Mouse (Mus musculus) embryonic facial prominence, embryonic 10.5 days (tissue): ENCODE measurements around the gene Scn2b. TPM values are rescaled to one million over a fixed set of nuclear protein-coding genes. Genes with fewer than 3 reads are reported as not detected.

ENCODE experiments used
- DNase-seq: peaks from one replicate; pipeline ENCODE4 v3.0.0-alpha.2; 2017; ENCODE audit warnings: low spot score
- H3K27ac ChIP-seq: fragments of 300-500 bp; sonication (generic); replicated peaks from 2 replicates; pipeline ENCODE4 v1.5.1; 2016; ENCODE audit warnings: mild to moderate bottlenecking
- H3K27me3 ChIP-seq: fragments of 300-500 bp; sonication (generic); replicated peaks from 2 replicates; pipeline ENCODE4 v1.6.1; 2016; ENCODE audit warnings: low read depth, mild to moderate bottlenecking; ENCODE audit not compliant: poor library complexity, severe bottlenecking
- H3K36me3 ChIP-seq: fragments of 300-500 bp; sonication (generic); replicated peaks from 2 replicates; pipeline ENCODE4 v1.6.1; 2016; ENCODE audit warnings: mild to moderate bottlenecking, moderate library complexity
- H3K4me1 ChIP-seq: fragments of 300-500 bp; sonication (generic); 2 replicates; pipeline ENCODE4 v1.6.1; 2016
- H3K4me3 ChIP-seq: fragments of 300-500 bp; sonication (generic); 2 replicates; pipeline ENCODE4 v1.5.1; 2016; ENCODE audit warnings: mild to moderate bottlenecking, moderate library complexity
- H3K9me3 ChIP-seq: fragments of 300-500 bp; sonication (generic); 2 replicates; pipeline ENCODE4 v1.6.1; 2016; ENCODE audit warnings: mild to moderate bottlenecking
- WGBS: fragments of 180-500 bp; shearing (Covaris S2); methylation state at CpG from one replicate; pipeline ENCODE4 v1.1.7; 2016; 5-methylcytosine and 5-hydroxymethylcytosine counted together
- polyA plus RNA-seq: library from polyadenylated mRNA; unstranded; fragments of >200 nt; fragmentation: Nextera tagmentation; extraction: Ambion mirVana; gene quantifications from 2 replicates; pipeline ENCODE4 v1.2.1, GENCODE M21; 2016

Scn2b gene
- polyA plus RNA-seq, 1 experiment from 2014 or later: 7.3 TPM

DNA sequence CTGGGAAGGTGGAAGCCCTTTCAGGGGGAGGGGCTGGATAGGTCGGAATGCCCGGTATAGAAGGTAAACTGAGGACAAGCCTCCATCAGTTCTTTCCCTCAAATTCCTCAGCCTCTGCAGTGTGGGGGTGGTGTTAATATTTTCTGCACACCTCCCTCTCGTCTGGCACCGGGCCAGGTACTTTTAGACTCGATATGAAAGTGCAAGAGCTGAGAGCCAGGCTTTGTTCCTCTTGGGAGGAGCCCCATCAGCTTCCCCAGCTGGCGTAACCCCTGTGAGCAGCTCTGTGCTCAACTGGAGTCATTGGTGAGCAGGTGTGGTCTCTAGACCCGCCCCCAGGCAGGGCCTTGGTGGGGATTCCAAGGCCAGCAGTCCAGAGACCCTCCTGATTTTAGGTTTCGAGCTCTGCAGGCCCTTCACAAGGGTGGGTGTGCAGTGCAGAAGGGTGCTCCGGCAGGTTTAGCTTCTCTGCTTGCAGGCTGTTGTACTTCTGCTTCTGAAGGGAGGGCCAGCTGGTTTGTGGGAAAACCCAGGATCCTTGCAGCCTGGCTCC lies 4.7 kb downstream of the Scn2b start:
- H3K9me3 ChIP-seq: no peaks in the 10 kb centered on the region
- H3K36me3 ChIP-seq: peaks cover 6% of the 10 kb centered on the region; the same call in 1 of the 2 replicates
- H3K27ac ChIP-seq: no peak overlapping the region
- H3K4me3 ChIP-seq: peak overlapping the region; percentile 1; the same call in 1 of the 2 replicates
- peaks cover 38% of the 10 kb centered on the region for H3K4me1 ChIP-seq
- DNase-seq: no peak
- WGBS: 24% methylated on average over 9 of the region's 9 CpGs
- peaks cover 53% of the 10 kb centered on the region for H3K27me3 ChIP-seq

DNA sequence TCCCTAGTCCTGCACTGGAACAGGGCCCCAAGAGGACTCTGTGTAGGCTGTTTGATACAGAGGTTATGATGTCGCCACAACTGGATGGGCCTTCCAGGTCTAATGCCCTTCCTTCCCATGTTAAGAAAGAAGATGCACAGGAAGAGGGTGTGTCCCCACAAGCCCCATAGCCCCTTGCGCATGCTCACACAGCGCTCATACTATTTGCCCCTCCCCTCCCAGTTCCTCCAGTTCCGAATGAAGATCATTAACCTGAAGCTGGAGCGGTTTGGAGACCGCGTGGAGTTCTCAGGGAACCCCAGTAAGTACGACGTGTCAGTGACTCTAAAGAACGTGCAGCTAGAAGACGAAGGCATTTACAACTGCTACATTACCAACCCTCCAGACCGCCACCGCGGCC lies 7.6 kb downstream of the Scn2b start:
- Histone ChIP-seq H3K4me1 (peaks cover 25% of the 10 kb centered on the region), H3K27me3 (peaks cover 53% of the 10 kb centered on the region), H3K4me3 (no peak overlapping the region), H3K9me3 (no peaks in the 10 kb centered on the region), H3K27ac (no peak overlapping the region), H3K36me3 (peaks cover 6% of the 10 kb centered on the region; the same call in 1 of the 2 replicates)
- DNase-seq: no peak
- 91% methylated on average over 14 of the region's 14 CpGs for WGBS

DNA sequence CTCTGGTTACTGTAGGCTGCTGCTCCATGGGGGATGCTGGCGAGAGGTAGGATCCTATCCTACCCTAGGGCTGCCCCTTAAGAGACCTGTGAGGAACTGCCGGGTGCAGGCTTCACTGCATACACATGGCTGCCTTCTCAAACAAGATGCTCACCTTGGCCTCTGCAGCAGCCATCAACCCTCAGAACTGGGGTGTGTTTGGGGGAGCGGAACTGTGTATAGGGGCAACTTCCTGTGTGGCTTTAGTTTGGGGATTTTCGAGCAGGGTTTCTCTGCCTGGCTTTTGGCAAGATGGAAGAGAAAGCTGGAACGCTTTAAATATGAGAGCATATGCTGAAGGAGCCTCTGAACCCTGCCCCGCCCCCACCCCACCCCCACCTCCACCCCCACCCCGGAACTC lies 9.4 kb downstream of the Scn2b start:
- WGBS: 54% methylated on average over 7 of the region's 7 CpGs
- Histone ChIP-seq H3K27ac (no peak overlapping the region), H3K27me3 (peaks cover 45% of the 10 kb centered on the region), H3K36me3 (peaks cover 6% of the 10 kb centered on the region; the same call in 1 of the 2 replicates), H3K4me1 (peaks cover 18% of the 10 kb centered on the region), H3K9me3 (no peaks in the 10 kb centered on the region), H3K4me3 (no peak overlapping the region)
- DNase-seq: no peak

DNA sequence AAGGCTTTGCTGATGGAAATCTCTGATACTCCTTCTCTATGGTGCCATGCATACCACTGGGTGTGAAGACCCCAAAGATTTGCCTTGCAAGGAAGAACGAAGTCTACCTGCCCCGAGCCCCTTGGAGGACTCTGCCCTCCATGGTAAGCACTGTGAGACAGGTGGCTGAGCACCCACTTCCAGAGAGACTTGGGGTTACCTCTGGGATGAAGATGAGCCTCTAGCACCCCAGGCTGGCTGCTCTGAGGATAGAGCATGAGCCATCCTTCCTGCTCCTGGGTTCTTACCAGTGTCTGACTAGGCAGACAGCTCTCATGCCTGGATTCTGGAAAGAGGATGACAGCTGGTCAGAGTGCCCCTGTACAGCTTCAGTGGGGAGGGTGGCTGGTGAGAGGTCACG lies 12.5 kb downstream of the Scn2b start:
- Histone ChIP-seq H3K9me3 (no peaks in the 10 kb centered on the region), H3K27me3 (peaks cover 59% of the 10 kb centered on the region), H3K4me3 (no peak overlapping the region), H3K4me1 (peaks cover 28% of the 10 kb centered on the region), H3K36me3 (peaks cover 6% of the 10 kb centered on the region; the same call in 1 of the 2 replicates), H3K27ac (no peak overlapping the region)
- DNase-seq: no peak
- 92% methylated on average over 3 of the region's 3 CpGs for WGBS

DNA sequence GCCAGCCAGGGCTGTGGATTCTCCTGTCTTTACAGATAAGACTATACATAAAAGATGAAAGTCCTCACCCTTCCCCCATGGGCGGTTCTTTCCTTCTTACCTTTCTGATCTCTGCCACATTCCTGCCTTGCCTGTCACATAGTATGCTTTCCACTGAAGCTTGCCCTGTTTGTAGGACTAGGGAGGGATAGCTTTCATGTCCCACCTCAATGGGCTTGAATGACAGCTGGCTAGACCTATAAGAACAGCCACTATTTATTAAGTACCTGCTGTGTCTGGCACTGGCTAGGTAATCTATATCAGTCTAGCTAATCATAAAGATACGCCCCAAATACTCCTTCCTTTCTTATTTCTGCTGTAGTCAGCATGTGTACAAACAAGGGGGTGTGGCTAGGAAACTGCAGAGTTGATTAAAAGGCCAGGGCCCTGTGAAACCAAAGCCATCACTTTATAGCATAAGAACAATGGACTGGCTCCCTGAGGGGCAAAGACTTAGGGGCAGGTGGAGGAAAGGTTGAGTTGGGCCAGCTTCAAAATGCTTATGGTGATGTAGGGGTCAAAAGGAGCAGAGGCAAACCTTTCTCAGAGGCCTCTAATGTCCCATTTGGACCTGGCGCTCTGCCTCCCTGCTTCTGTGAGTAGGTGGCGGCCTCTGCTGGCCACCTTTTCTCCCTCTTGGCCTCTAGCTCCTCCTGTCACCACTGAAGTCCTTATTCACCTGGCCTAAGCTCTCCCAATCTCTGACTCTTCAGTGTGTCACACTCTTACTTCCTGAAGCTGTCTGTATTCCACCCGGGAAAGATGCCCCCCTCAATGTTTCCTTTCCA lies 16.1 kb downstream of the Scn2b start:
- DNase-seq: peak; percentile 66
- 25% methylated on average over 5 of the region's 5 CpGs for WGBS
- peaks cover 85% of the 10 kb centered on the region for H3K27me3 ChIP-seq
- no peaks in the 10 kb centered on the region for H3K9me3 ChIP-seq
- no peak overlapping the region for H3K27ac ChIP-seq
- peaks cover 56% of the 10 kb centered on the region for H3K4me1 ChIP-seq
- no peaks in the 10 kb centered on the region for H3K36me3 ChIP-seq
- H3K4me3 ChIP-seq: no peak overlapping the region

DNA sequence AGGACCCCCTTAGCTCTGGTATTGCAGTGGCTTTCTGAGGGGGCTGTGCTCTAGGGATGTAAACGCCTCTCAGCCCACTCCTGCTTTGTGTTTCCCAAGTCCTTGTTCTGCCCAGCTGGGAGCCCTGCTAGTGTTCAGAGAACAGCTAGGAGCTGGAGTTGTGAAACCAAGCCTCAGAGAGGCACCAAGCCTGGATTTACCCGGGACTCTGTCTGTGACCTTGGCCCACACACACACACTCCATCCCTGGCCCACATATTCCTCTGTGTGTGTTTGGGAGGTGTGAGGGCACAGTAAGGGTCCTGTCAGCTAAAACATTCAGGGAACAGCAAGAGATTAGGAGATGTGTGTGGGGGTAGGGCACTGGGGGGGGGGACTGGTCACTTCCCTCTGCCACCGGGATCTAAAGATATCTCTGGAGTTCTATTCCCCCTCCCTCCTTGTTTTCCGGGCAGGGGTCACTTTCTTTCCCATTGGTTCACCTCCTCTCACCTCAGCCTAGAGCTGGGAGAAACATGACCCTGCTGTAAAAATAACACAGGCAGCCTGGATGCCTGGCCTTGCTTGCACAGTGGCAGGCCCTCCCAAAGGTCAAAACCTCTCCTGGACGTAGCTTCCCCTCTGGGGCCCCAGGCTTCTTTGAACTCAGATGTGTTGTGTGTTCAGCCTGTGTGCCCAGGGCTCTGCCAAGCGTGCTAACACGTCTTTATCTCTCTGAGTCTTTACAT lies 19.0 kb downstream of the Scn2b start:
- peak overlapping the region; percentile 29; the same call in 1 of the 2 replicates for H3K4me3 ChIP-seq
- 3% methylated on average over 7 of the region's 7 CpGs for WGBS
- H3K27ac ChIP-seq: peak overlapping the region; percentile 48
- no peaks in the 10 kb centered on the region for H3K36me3 ChIP-seq
- peaks cover 96% of the 10 kb centered on the region for H3K27me3 ChIP-seq
- DNase-seq: peak; percentile 65
- no peaks in the 10 kb centered on the region for H3K9me3 ChIP-seq
- peaks cover 72% of the 10 kb centered on the region for H3K4me1 ChIP-seq

DNA sequence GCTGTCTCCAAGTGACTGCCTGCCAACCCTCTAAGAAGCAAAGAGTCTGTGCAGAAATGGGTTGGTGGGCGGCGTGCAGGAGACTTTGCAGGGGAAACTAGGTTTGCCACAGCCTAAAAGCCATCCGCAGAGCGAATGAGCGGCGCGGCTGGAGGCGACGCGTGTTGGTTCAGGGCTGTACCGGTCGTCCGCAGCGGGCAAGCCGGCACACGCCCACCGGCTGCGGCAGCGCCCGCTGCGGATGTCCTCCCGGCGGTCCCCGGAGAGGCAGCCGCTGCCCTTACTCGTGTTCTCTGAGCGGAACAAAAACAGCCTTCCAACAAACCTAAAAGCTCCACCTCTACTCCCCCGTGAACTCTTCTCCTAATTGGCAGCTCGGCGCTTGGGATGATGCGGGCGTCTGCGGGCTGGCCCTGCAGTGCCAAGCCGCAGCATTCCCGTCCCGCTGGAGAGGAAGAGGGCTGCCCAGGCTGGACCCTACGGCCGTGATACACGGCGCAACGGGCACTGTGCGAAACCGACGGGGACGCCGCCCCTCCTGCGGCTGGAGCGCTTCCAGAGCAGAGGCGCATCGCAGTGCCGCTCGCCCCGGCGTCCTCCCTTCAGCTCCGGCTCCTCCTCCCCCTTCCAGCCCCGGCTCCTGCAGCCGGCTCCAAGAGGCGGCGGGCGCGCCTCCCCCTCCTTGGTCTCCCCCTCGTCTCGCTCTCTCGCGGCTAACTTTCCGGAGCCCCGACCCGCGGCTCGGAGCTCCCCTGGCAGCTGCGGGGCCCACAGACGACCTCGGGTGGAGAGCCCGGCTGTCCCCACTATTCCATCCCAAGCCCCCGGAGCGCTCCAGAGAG lies 20.8 kb downstream of the Scn2b start, which contains the start of gene Scn4b:
Scn4b (plus strand) TSS at position 205 of the 842 bp plus-strand sequence.
- peaks cover 100% of the 10 kb centered on the region for H3K27me3 ChIP-seq
- no peaks in the 10 kb centered on the region for H3K36me3 ChIP-seq
- H3K27ac ChIP-seq: no peak within 1 kb of the TSS; the same call in 1 of the 2 replicates
- no peaks in the 10 kb centered on the region for H3K9me3 ChIP-seq
- under 1% methylated on average over 76 of the region's 76 CpGs for WGBS
- peak within 1 kb of the TSS; percentile 66 for H3K4me3 ChIP-seq
- peak; percentile 75 for DNase-seq
- peaks cover 75% of the 10 kb centered on the region for H3K4me1 ChIP-seq

DNA sequence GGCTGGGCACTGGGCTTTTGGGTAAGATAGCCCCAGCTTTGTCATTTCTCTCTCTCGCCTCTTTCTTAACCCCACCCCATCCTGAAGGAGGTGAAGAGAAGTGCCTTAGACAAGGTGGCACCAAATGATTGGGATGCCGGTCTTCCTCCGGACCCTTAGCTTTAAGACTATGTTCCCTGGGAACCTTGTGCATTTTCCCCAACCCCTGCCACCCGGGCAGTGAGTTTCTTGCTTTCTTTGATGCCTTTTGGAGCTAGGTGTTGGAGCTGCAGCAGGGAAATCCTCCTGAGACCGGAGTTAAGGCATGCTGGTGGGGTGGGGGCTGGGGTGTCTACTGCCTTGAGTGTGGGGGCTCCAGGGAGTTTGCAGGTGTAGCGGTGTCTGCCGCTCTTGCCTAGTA lies 21.5 kb downstream of the Scn2b start:
- DNase-seq: no peak
- peaks cover 100% of the 10 kb centered on the region for H3K27me3 ChIP-seq
- peaks cover 70% of the 10 kb centered on the region for H3K4me1 ChIP-seq
- peak overlapping the region; percentile 66 for H3K4me3 ChIP-seq
- 3% methylated on average over 7 of the region's 7 CpGs for whole genome bisulfite sequencing
- no peak overlapping the region; the same call in 1 of the 2 replicates for H3K27ac ChIP-seq
- H3K9me3 ChIP-seq: no peaks in the 10 kb centered on the region
- H3K36me3 ChIP-seq: no peaks in the 10 kb centered on the region

DNA sequence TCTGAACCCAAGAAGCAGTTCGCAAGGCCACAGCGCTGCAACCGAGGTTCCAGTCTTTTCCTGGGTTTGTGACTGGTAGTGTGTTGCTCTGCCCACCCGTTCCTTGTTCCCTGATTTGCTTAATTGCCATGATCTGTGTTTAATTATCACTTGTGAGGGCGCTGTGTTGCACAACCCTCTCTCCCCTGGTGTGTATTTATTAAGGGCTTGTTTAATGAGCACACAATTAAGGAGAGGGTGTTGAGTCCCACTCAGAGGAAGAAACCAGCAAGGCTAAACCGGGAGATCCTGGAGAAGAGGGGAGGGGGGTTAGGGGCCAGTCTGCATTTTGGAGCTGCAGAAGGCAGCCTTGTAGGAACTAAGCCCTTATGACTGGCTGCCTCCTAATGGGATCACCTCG lies 23.4 kb downstream of the Scn2b start:
- 41% methylated on average over 7 of the region's 7 CpGs for WGBS
- H3K4me1 ChIP-seq: peaks cover 60% of the 10 kb centered on the region

DNA sequence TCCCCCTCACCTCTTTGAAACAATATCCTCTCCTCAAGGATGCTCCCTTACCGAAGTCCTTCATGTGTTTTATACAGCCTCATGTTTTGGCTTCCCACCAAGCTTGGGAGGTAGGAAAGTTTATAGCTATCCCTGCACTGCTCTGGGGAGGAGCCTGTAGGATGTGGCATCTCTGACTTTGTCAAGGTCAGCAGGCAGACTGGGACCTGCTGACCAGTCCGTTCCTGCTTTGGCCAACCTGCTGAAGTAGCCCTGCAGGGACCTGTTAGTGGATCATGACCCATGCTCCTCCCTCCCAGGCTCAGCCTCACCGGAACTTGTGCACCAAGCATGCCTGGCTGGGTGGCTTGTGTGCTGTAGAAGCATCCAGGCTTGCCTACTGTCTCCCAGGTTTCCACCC lies 25.1 kb downstream of the Scn2b start:
- Histone ChIP-seq H3K27me3 (peaks cover 98% of the 10 kb centered on the region), H3K36me3 (no peaks in the 10 kb centered on the region), H3K4me1 (peaks cover 44% of the 10 kb centered on the region), H3K27ac (no peak overlapping the region), H3K4me3 (no peak overlapping the region), H3K9me3 (no peaks in the 10 kb centered on the region)
- WGBS: 58% methylated on average over 3 of the region's 3 CpGs
- no peak for DNase-seq

More for the DNA sequence above, 23.4 kb downstream of the Scn2b start:
- no peaks in the 10 kb centered on the region for H3K9me3 ChIP-seq
- DNase-seq: no peak
- H3K36me3 ChIP-seq: no peaks in the 10 kb centered on the region
- H3K4me3 ChIP-seq: no peak overlapping the region
- peaks cover 100% of the 10 kb centered on the region for H3K27me3 ChIP-seq
- no peak overlapping the region for H3K27ac ChIP-seq

DNA sequence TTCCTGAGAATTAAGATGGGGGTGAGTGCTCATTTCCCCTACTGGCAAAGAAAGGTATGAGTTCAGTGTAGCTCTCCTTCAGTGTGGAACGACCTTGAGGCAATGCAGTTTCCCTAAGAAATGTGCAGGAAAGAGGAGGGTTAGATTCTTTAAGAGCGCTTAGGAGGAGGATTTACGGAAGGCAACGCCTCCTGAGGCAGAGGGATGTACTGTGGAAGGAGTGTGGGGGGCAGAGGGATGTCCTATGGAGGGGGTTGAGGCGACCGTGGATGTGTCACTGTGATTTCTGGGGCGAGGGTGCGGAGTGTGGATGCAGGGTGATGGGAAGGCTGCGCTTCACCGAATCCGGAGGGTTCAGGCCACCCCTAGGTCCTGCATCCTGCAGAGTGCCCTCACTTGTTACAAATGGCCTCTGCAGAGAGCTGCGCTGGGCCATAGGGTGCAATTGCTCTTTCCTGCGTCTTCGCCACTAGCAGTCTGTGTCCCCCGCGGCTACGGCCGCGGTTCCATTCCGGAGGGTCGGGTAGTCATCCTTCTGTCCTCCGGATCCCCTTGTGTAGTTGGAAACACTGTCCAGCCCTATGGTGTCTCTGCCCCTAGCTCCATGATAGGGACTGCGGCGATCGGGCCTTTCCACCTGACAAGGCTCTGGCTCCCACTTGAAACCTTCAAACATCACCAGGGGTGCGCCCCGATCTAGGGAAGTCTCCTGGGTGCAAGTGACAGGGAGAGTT lies 28.1 kb downstream of the Scn2b start:
- H3K27ac ChIP-seq: no peak overlapping the region
- no peaks in the 10 kb centered on the region for H3K36me3 ChIP-seq
- peaks cover 94% of the 10 kb centered on the region for H3K27me3 ChIP-seq
- DNase-seq: peak; percentile 25
- peaks cover 22% of the 10 kb centered on the region for H3K4me1 ChIP-seq
- 4% methylated on average over 27 of the region's 27 CpGs for WGBS
- no peaks in the 10 kb centered on the region for H3K9me3 ChIP-seq
- H3K4me3 ChIP-seq: peak overlapping the region; percentile 50
